Mouse (Mus musculus) spleen, adult 2 months (tissue): ENCODE measurements around the gene Oas1e.

Experiments used
- CTCF ChIP-seq: fragments of 200-500 bp; IDR thresholded peaks from 2 replicates; pipeline ENCODE4 v1.5.1; 2011; ENCODE audit warnings: mild to moderate bottlenecking, inconsistent platforms; ENCODE audit not compliant: insufficient read depth, insufficient read length, insufficient replicate concordance; ENCODE audit errors: extremely low read depth
- POLR2A ChIP-seq: fragments of 200-500 bp; IDR thresholded peaks from 2 replicates; pipeline ENCODE4 v1.6.1; 2011; ENCODE audit warnings: low read depth, low read length, inconsistent platforms

DNA sequence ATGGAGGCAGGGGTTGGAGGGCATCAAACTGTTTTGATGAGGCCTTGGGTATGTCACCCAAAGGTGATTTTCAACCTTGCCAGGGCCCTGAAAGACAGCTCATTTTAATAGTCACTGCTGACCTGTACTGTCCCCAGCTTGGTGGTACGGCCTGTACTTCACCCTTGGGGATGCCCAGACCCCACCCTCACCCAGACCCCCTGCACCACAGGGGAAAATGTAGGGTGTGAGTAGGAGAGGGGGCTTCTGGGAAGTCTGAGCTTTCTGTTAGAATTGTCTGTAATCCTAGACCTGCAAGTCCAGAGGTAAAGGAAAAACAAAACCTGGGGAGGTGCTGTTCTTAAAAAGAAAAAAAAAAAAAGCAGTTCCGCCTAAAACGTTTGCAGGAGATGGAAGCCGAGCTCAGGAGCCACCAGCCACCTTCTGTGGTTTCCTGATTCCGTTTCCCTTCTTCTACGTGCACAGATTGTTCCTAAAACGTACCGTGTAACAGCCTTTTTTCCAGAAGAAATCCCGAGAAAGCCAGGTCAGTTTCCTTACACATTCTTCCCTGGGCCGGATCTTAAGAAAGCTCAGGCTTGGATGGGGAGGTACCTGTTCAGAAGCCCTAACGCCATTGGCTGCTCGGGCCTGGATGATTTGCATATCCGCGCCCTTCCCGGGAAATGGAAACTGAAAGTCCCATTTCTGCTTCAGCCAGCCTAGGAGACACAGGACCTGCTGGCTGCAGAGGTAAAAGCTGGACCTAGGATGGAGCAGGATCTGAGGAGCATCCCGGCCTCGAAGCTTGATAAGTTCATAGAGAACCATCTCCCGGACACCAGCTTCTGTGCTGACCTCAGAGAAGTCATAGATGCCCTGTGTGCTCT is 16.9 kb upstream of the Oas1e start, which contains the start of gene Oas1c:
- TF ChIP-seq CTCF (no peak), POLR2A (peak; percentile 51)
